Mouse (Mus musculus) liver, embryonic 12.5 days (tissue): Measurements from ENCODE around the gene Btla. TPM values are rescaled to one million over a fixed set of nuclear protein-coding genes. Genes with fewer than 3 reads are reported as not detected.

Experiments used
- ATAC-seq: fragments of 200-750 bp; cut with Nextera tagmentation; 2 replicates; pipeline ENCODE4 v1.8.0; 2017; ENCODE audit warnings: moderate number of reproducible peaks, mild to moderate bottlenecking, moderate library complexity
- H3K27ac ChIP-seq: fragments of 300-500 bp; sonication (generic); 2 replicates; pipeline ENCODE4 v1.5.1; 2016; ENCODE audit warnings: mild to moderate bottlenecking
- H3K27me3 ChIP-seq: fragments of 300-500 bp; sonication (generic); replicated peaks from 2 replicates; pipeline ENCODE4 v1.6.1; 2016; ENCODE audit warnings: mild to moderate bottlenecking, moderate library complexity
- H3K36me3 ChIP-seq: fragments of 300-500 bp; sonication (generic); 2 replicates; pipeline ENCODE4 v1.6.1; 2016; ENCODE audit warnings: mild to moderate bottlenecking, moderate library complexity
- H3K4me1 ChIP-seq: fragments of 300-500 bp; sonication (generic); 2 replicates; pipeline ENCODE4 v1.6.1; 2016
- H3K4me2 ChIP-seq: fragments of 300-500 bp; sonication (generic); 2 replicates; pipeline ENCODE4 v1.6.1; 2016; ENCODE audit warnings: mild to moderate bottlenecking, moderate library complexity
- H3K4me3 ChIP-seq: fragments of 300-500 bp; sonication (generic); 2 replicates; pipeline ENCODE4 v1.5.1; 2016; ENCODE audit warnings: mild to moderate bottlenecking, moderate library complexity
- H3K9ac ChIP-seq: fragments of 300-500 bp; sonication (generic); 2 replicates; pipeline ENCODE4 v1.6.1; 2016; ENCODE audit warnings: mild to moderate bottlenecking, moderate library complexity
- H3K9me3 ChIP-seq: fragments of 300-500 bp; sonication (generic); replicated peaks from 2 replicates; pipeline ENCODE4 v1.6.1; 2016; ENCODE audit warnings: mild to moderate bottlenecking, moderate library complexity
- WGBS: fragments of 180-500 bp; shearing (Covaris S2); methylation state at CpG from one replicate; pipeline ENCODE4 v1.1.7; 2016; ENCODE audit not compliant: insufficient replicate concordance; 5-methylcytosine and 5-hydroxymethylcytosine counted together
- polyA plus RNA-seq: library from polyadenylated mRNA; unstranded; fragments of >200 nt; fragmentation: Nextera tagmentation; extraction: Ambion mirVana; gene quantifications from 2 replicates; pipeline ENCODE4 v1.2.1, GENCODE M21; 2016

The Btla gene
- polyA plus RNA-seq, 1 experiment from 2014 or later, result 0.44 TPM

GRCm38 (mm10) chr16:45269886-45270285 lies 45.8 kb downstream of the Btla start:
- H3K4me3 ChIP-seq, result no peak overlapping the region
- no peak overlapping the region for H3K27ac ChIP-seq
- ATAC-seq, result no peak
- 65% methylated on average over 2 of the region's 2 CpGs for WGBS
- no peak overlapping the region for H3K4me2 ChIP-seq
- H3K36me3 ChIP-seq, result no peaks in the 10 kb centered on the region
- no peaks in the 10 kb centered on the region for H3K27me3 ChIP-seq
- H3K9ac ChIP-seq, result no peak overlapping the region
- H3K4me1 ChIP-seq, result no peaks in the 10 kb centered on the region
- H3K9me3 ChIP-seq, result no peaks in the 10 kb centered on the region

DNA sequence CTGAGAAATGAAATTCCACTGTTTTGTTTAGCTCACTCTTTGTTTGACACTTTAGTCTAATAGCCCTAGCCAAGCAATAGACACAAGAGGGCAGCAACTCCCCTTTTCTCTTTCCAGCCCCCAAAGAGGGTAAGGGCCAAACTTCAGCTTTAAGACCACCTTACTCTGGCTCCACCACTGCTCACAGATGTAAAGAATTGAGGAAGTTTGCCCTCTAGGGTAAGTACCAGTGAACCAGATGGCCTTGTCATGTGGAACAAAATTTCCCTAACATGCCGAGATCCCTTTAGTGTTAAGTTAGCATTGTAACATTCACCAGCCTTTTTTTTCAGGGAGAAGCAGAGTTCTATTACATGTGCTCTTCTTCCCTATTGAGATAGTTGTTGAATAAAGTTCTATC lies 59.0 kb downstream of the Btla start:
- H3K27me3 ChIP-seq, result no peaks in the 10 kb centered on the region
- no peaks in the 10 kb centered on the region for H3K36me3 ChIP-seq
- H3K9ac ChIP-seq, result no peak overlapping the region
- H3K27ac ChIP-seq, result no peak overlapping the region
- no peak overlapping the region for H3K4me2 ChIP-seq
- no peaks in the 10 kb centered on the region for H3K4me1 ChIP-seq
- H3K4me3 ChIP-seq, result no peak overlapping the region
- H3K9me3 ChIP-seq, result no peaks in the 10 kb centered on the region
- 38% methylated on average over 1 of the region's 1 CpGs for WGBS
- no peak for ATAC-seq

DNA sequence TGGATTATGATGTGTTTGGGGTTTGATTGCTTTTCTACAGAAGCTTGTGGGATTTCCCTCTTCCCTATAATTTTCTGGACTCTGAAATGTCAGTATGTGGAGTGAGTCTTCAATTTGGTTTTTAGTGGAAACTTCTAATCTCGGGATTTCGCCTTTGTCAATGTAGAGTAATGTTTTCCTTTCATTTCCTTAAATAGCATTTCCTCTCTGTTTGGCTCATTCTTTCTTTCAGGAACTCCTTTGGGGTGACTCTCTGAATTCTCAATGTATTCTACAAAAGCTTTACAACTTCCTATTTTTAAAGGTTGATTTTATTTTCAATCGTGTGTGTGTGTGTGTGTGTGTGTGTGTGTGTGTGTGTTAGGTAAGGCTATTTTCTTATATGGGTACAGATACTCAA lies 73.7 kb downstream of the Btla start:
- ATAC-seq, result no peak

More for the DNA sequence above, 73.7 kb downstream of the Btla start:
- H3K4me2 ChIP-seq, result no peak overlapping the region
- no peaks in the 10 kb centered on the region for H3K9me3 ChIP-seq
- no peak overlapping the region for H3K9ac ChIP-seq
- no peaks in the 10 kb centered on the region for H3K36me3 ChIP-seq
- WGBS, result 35% methylated on average over 3 of the region's 3 CpGs
- no peaks in the 10 kb centered on the region for H3K4me1 ChIP-seq
- no peak overlapping the region for H3K27ac ChIP-seq
- no peaks in the 10 kb centered on the region for H3K27me3 ChIP-seq
- no peak overlapping the region for H3K4me3 ChIP-seq

Other genes with a start within 250 kb of the Btla start
- gene Ccdc80, start 130.9 kb upstream of the Btla start, polyA plus RNA-seq, result 10.9 and 12.2 TPM in 2 replicates
- gene Slc35a5, start 65.6 kb upstream of the Btla start, polyA plus RNA-seq, result 7.3 and 9.0 TPM in 2 replicates
- gene Atg3, start 65.5 kb upstream of the Btla start, polyA plus RNA-seq, result 28.9 TPM in 2 replicates
- 0.53 and 0.79 TPM in 2 replicates for gene Cd200, start 184.7 kb downstream of the Btla start, polyA plus RNA-seq